Mouse (Mus musculus) T-helper 1 cell (primary cell): ENCODE results near the gene Iqgap2.

Experiments used
- in situ Hi-C: fragments of 300-600 bp; cut with MboI, MseI; formaldehyde crosslinking; loops from one replicate; pipeline ENCODE4 v1.15.1; 2025; ENCODE audit warnings: high pct_unique_total_duplicates

The Iqgap2 gene

DNA sequence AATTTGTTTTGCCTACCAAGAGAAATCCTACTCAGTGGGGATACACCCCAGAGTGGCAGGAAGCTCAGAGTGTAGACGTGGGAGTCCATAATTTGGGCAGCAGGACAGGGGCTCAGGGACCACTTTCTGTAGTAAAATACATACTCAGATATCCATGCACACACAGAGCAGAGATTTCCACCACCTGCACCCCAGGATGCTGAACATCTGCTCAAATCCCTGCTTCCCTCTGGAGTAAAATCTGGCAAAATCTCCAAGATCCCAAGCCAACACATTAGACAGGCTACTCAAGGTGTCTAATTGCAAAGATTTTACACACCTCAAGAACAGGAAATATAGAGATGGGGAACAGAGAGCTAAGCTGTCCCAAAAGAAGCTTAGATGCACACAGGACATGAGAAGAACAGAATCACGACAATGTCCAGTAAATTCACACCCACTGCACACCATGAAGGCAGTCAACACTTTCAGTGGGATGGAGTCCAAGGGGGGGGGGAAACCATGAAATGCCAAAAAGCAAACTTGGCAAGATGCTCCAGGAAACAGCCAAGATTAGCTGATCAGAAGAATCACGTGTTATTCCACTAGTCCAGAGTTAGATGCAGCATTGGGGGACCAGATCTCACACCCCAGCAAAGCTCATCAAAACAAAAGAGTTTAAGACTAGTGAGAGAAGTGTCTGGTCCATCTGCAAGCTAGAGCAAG lies 177.3 kb downstream of the Iqgap2 start:
- in situ Hi-C loops = no loop called here

DNA sequence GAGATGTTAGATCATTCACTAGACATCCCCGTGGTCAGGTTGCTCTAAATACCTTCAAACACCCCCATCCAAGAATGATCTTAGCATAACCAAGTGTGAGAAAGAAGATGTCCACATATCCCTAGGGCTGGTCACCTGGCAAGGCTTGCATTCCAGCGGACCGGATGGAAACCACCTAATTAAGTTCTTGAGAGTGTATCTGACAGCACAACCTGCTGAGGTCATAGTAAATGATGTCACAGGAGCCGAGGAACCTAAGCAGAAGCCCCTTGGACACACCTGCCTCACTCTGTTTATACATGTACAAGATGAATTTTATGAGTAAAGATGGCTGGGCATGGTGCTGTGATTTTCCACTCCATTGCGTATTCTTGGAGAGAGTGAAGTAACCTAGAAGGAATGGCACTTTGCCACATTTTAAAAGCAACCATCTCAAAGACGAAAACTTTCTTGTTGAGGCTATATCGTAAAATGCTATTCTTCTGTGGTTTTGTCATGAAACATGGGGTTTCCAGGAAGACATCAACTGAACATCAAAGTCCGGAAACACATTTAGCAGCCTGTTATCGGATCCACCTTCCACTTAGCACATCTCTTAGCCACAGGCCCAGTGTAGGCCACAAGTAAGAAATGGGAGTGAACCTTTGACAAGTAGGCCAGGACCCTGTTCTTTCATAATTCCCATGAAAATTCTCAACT lies 179.0 kb downstream of the Iqgap2 start:
- in situ Hi-C loops = no loop called here

- in situ Hi-C loops = no loop called here
These were observed 179.7 kb downstream of the Iqgap2 start for GRCm38 (mm10) chr13:95712054-95712453.

- in situ Hi-C loops = no loop called here
These were observed 186.1 kb downstream of the Iqgap2 start for GRCm38 (mm10) chr13:95705589-95705988.

DNA sequence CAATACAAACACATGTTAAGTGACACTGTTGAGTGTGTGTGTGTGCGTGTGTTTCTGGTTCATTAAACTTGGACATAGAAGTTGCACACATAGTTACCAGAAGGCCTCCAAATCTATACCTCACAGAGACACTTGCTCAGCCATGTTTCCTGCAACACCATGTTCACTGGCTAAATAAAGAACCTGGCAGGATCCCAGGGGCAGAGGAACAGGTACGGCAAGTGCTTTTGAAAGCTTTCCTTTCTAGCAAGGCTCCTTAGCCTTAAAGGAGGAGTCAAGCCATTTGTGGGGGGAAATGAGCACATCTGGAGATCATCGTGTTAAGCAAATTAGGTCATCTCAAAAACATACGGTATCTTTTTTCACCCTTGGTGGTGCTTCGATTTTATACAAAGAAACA lies 188.3 kb downstream of the Iqgap2 start:
- in situ Hi-C loops = no loop called here

DNA sequence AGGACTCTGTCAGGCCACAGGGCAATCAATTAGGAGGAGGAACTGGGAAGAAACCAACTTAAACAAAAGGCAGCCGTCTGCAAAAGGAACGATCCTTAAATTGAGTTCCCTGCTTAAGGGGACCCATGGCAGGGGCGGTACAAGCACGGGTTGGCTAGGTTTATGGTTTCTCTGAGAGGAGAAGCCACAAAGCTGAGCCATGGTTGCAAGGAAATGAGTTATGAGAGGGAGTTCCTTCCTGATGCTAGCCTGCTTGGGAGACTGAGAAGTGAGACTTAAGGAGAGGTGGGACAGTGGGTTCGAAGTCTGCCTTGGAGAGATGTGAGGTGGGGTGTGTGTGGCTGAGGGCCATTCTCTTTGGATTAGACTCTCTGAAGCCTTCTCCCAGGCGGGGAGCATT lies 193.8 kb downstream of the Iqgap2 start:
- in situ Hi-C loops = no loop called here

DNA sequence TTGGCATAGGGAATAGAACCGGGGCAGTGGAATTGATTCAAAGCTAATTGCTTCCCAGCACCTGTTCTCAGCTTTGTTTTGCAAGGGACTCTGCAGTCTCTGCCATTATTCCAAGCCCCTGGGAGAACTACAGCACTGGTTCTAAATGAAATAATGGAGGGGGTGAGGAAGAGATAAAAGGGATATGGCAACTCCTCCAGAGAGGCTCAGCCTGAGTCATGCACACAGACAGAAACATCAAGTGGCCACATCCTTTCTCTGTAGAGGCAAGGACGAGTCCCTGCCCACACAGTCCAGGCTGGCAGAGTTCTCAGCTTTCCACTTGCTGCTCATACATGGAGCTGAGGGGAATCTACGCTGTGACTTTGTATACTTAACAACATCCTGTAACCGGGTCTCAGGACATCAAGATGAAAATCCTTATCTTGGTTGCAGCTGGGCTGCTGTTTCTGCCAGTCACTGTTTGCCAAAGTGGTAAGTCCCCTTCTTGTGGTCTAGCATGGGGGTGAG lies 195.0 kb downstream of the Iqgap2 start, which contains the start of gene F2rl2:
Gene F2rl2, plus strand, starts transcription at position 200 of the 510 bp plus-strand sequence.
- in situ Hi-C loops = no loop called here

GRCm38 (mm10) chr13:95696120-95696653 lies 195.5 kb downstream of the Iqgap2 start:
- in situ Hi-C loops = no loop called here

DNA sequence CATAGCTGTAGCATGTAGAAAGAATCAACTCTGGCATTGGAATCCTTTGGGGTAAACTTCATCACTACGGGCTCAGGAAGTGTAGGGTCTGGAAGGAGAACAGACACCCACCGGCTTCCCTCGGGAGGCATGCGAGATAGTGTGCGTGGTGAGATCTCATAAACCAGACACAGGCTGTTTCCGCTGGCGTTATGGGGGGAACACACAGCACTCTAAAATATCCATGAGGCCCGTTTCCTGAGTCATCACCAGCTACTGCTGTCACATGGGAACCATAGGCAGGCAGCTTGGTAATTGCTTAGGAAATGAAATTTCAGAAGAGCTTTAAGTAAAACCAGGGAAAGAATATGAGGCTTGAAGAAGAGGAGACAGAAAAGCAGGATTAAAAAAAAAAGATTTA lies 199.5 kb downstream of the Iqgap2 start:
- in situ Hi-C loops = no loop called here

DNA sequence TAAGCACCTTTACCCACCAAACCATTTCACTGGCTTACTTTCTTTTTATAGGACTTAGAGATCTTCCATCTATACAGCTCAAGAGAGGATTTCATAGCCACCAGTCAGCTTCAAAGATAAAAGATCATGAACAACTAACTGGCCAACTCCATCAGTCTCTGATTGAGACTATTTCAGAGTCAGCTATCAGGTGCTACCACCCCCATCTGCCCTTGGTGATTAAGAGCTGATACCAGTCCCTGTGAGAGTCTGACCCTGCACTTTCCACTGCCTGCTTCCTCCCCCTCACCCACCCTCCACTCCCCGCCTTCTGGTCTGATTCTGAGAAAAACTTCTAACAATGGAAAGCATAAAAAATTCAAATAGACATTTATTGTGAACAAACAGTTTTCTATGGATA lies 203.1 kb downstream of the Iqgap2 start:
- in situ Hi-C loops = no loop called here

DNA sequence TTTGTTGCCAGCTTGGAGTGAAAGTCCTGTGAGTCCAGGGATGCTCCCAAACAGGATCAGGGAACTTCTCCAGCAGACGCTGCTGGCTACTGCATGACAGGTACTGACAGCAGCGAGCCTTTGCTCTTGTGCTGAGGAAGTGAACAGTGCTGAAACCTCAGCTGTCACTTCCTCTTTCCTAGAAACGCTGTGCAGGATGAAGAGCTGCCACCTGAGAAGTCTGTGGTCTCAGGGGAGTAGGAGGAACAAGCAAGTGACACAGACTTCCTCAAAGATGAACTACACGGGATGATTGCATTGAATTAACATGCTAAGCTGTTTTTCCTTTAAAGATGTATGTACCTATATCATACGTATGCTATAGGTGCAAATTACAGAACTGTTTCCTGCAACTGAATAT lies 206.0 kb downstream of the Iqgap2 start:
- in situ Hi-C loops = no loop called here

GRCm38 (mm10) chr13:95684656-95685244 lies 207.0 kb downstream of the Iqgap2 start:
- in situ Hi-C loops = no loop called here

- in situ Hi-C loops = no loop called here
These were observed 212.2 kb downstream of the Iqgap2 start for GRCm38 (mm10) chr13:95679491-95679941.

GRCm38 (mm10) chr13:95679078-95679477 lies 212.6 kb downstream of the Iqgap2 start:
- in situ Hi-C loops = no loop called here

DNA sequence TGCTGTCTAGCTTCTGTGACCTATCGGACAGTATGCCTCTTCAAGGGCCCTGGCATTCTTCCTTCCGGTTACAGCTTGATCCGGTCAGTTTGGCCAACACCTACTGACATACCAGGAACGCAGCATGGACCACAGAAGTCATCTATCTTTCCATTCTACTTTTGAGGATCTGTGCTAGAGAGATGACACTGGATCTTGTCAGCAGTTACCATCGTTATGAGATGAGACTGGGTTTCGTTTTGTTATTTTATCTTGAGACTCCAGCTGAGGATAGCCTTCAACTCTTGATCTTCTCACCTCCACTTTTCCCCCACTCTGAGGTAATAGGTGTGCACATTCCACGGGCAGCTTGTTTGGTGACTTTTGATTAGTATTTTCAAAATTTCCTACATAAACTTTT lies 219.3 kb downstream of the Iqgap2 start:
- in situ Hi-C loops = no loop called here

GRCm38 (mm10) chr13:95671108-95671897 lies 220.4 kb downstream of the Iqgap2 start:
- in situ Hi-C loops = no loop called here

- in situ Hi-C loops = no loop called here
These were observed 221.2 kb downstream of the Iqgap2 start for GRCm38 (mm10) chr13:95670534-95670933.

DNA sequence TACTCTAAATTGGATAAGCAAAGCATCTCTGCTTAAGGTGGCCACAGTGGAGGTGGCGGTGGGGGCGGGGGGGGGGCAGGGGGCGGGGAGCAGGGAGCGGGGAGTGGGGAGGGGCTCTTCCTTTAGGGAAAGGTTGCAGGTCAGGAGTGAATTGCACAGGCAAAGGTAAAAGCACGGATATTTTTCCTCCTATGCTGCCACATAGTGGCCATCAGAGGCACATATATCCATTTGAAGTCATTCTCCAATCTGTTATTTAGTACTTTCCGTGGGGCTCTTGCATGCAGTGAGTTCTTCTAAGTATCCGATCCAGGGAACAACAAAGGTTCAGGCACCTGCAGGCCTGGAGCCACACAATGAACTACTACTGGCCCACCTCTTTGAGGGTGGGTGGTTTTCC lies 224.5 kb downstream of the Iqgap2 start:
- in situ Hi-C loops = no loop called here

GRCm38 (mm10) chr13:95665644-95666356 lies 225.9 kb downstream of the Iqgap2 start:
- in situ Hi-C loops = no loop called here

DNA sequence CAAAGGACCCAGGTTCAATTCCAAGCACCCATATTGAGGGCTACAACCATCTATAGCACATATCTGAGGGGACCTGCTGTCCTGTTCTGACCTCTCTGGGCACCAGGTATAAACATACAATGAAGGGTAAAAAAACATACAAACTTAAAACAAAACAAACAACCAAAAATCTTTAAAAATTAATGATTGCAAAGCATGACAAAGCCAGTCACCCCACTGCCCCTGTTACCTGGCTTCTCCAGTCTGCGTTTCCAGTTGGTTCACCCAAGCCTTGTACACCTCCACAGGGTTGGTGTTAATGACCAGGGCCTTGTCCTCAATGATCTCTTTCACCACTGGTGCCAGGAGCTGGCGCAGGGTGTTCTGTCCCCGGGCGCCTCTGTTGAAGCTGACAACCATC lies 227.9 kb downstream of the Iqgap2 start:
- in situ Hi-C loops = no loop called here

DNA sequence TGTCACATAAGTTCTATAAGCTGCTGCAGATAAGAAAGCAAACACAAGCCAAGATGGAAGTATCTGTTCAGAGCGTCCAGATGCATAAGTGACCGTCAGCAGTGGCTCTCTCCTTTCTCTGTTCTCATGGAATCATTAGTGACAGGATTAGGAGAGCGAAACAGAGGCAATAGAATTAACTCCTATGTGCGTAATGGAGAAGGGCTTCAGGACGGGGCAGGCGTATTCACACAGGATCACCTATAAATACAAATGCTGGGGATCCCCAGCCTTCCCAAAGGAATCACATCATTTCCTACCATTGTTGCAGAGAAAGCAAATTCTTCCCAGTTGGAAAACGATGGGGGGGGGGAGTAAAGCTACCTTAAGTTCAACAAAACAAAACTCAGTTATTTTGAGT lies 232.3 kb downstream of the Iqgap2 start:
- in situ Hi-C loops = no loop called here
